Mouse (Mus musculus): ENCODE measurements at regions not wholly inside any gene's neighbourhood (a gene's known extent, or its start where the extent isn't known, plus 50 kb on each side); places are given as distances from the start of the nearest gene placed in this dataset.

GRCm38 (mm10) chr10:118041068-118041467 lies 100.5 kb upstream of the Mdm1 start:
- TF ChIP-seq POLR2A (IDR thresholded peaks at IDR 0.05; ENCODE audit: low read depth, low read length) = no peak
- no peak for TF ChIP-seq CTCF (IDR thresholded peaks at IDR 0.05; ENCODE audit: borderline replicate concordance, insufficient read depth, low read length)

All from embryonic fibroblast, embryonic 13.5 days (primary cell).